Mouse (Mus musculus): ENCODE measurements around the gene Myoz2.

GRCm38 (mm10) chr3:123053192-123053938, 18.6 kb upstream of the Myoz2 start:
- TF ChIP-seq CTCF (IDR thresholded peaks at IDR 0.05; ENCODE audit: control insufficient read depth, insufficient read depth, insufficient read length) (no peak), USF1 (IDR thresholded peaks at IDR 0.05; ENCODE audit: low read depth) (no peak), MAX (IDR thresholded peaks at IDR 0.05) (no peak), CEBPB (IDR thresholded peaks at IDR 0.05; ENCODE audit: low read depth) (peak; percentile 30), FOSL1 (IDR thresholded peaks at IDR 0.05; ENCODE audit: insufficient read depth, low read length, poor library complexity, severe bottlenecking) (no peak), MYOG (IDR thresholded peaks at IDR 0.05; ENCODE audit: control insufficient read depth, extremely low read depth, insufficient read length) (no peak), MYOD1 (IDR thresholded peaks at IDR 0.05; ENCODE audit: control insufficient read depth, insufficient read length, low read depth) (no peak)
